Mouse (Mus musculus) forebrain, embryonic 14.5 days (tissue): ENCODE measurements around the gene Tnni1. TPM values are rescaled to one million over a fixed set of nuclear protein-coding genes. Genes with fewer than 3 reads are reported as not detected.

Source experiments
- ATAC-seq: fragments of 200-750 bp; cut with Nextera tagmentation; 2 replicates; pipeline ENCODE4 v1.8.0; 2017; ENCODE audit warnings: mild to moderate bottlenecking, moderate library complexity
- DNase-seq: peaks from one replicate; pipeline ENCODE4 v3.0.0-alpha.2; 2015; ENCODE audit warnings: low spot score
- H3K27ac ChIP-seq: fragments of 300-500 bp; sonication (generic); 2 replicates; pipeline ENCODE4 v1.5.1; 2014; ENCODE audit warnings: low read depth, mild to moderate bottlenecking, control low read depth, low read length, moderate library complexity
- H3K27me3 ChIP-seq: fragments of 300-500 bp; sonication (generic); replicated peaks from 2 replicates; pipeline ENCODE4 v1.6.1; 2014; ENCODE audit warnings: low read length, control low read depth, mixed read lengths; ENCODE audit not compliant: control insufficient read depth, insufficient read depth
- H3K36me3 ChIP-seq: fragments of 300-500 bp; sonication (generic); 2 replicates; pipeline ENCODE4 v1.6.1; 2014; ENCODE audit warnings: low read length, control low read depth; ENCODE audit not compliant: control insufficient read depth, insufficient read depth
- H3K4me1 ChIP-seq: fragments of 300-500 bp; sonication (generic); 2 replicates; pipeline ENCODE4 v1.6.1; 2014; ENCODE audit warnings: antibody characterized with exemption, low read length, control low read depth; ENCODE audit not compliant: control insufficient read depth, insufficient read depth
- H3K4me2 ChIP-seq: fragments of 300-500 bp; sonication (generic); 2 replicates; pipeline ENCODE4 v1.6.1; 2014; ENCODE audit warnings: mild to moderate bottlenecking, control low read depth, low read length
- H3K4me3 ChIP-seq: fragments of 300-500 bp; sonication (generic); 2 replicates; pipeline ENCODE4 v1.5.1; 2014; ENCODE audit warnings: low read depth, low read length, control low read depth
- H3K9ac ChIP-seq: fragments of 300-500 bp; sonication (generic); 2 replicates; pipeline ENCODE4 v1.6.1; 2014; ENCODE audit warnings: mild to moderate bottlenecking, low read length, control low read depth, moderate library complexity
- H3K9me3 ChIP-seq: fragments of 300-500 bp; sonication (generic); replicated peaks from 2 replicates; pipeline ENCODE4 v1.6.1; 2016; ENCODE audit warnings: low read length, control low read depth, mixed read lengths; ENCODE audit not compliant: control insufficient read depth
- WGBS: fragments of 180-500 bp; shearing (Covaris S2); extraction: QIAGEN DNeasy Blood & Tissue Kit; methylation state at CpG from one replicate; pipeline ENCODE4 v1.1.7; 2014; 5-methylcytosine and 5-hydroxymethylcytosine counted together
- polyA plus RNA-seq: library from polyadenylated mRNA; unstranded; fragments of >200 nt; fragmentation: Nextera tagmentation; extraction: Ambion mirVana; gene quantifications from 2 replicates; pipeline ENCODE4 v1.2.1, GENCODE M21; 2014

The Tnni1 gene
- polyA plus RNA-seq, 1 experiment from 2014 or later, result 0.39 TPM

- WGBS, result 90% methylated on average over 6 of the region's 6 CpGs
- H3K9me3 ChIP-seq, result no peaks in the 10 kb centered on the region
- no peaks in the 10 kb centered on the region for H3K27me3 ChIP-seq
Observed at GRCm38 (mm10) chr1:135854591-135855343, 75.5 kb downstream of the Tnni1 start.

DNA sequence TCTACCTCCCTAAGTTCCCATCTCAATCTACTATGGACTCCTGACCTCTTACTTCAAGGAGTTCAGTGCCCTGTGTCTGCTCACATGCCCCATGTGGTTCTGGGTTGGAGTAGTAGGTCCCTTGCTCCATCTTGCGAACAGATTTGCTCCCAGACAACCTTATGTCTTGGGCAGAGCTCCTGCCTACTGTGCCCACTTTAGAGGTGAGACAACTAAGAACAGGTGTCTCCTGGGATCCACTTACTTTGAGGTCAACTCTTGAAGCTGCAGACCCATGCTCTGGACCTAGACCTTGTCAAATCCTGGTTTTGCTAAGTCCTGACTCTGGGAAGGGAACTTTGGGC is 76.1 kb downstream of the Tnni1 start:
- ATAC-seq (no peak), DNase-seq (no peak)
- Histone ChIP-seq H3K9me3 (no peaks in the 10 kb centered on the region), H3K4me2 (no peak overlapping the region), H3K27ac (no peak overlapping the region), H3K4me1 (peaks cover 8% of the 10 kb centered on the region), H3K4me3 (no peak overlapping the region), H3K9ac (no peak overlapping the region), H3K36me3 (no peaks in the 10 kb centered on the region), H3K27me3 (no peaks in the 10 kb centered on the region)
- 88% methylated on average over 1 of the region's 1 CpGs for WGBS

More at GRCm38 (mm10) chr1:135854591-135855343, 75.5 kb downstream of the Tnni1 start:
- Histone ChIP-seq H3K4me1 (peaks cover 8% of the 10 kb centered on the region), H3K27ac (no peak overlapping the region), H3K9ac (no peak overlapping the region), H3K4me2 (no peak overlapping the region), H3K4me3 (no peak overlapping the region), H3K36me3 (no peaks in the 10 kb centered on the region)
- ATAC-seq, result no peak
- DNase-seq, result no peak

DNA sequence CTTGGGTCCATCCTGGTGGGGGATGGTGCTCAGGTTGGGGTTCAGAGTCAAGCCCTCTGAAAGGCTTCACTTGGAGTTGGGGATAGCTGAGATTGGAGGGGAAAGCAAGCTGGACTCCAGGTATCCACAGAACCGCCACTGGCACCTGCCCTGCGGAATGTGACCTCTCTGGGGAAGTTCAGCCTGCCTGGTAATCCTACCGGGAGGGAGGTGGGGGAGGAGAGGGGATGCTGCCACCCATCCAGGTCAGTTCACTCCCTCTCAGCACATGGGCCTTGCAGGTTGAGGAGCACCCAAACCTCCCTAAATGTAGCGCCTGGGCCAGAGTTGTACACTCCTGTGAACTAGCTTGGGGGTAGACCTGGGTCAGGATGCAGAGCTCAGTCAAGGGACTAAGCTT is 76.8 kb downstream of the Tnni1 start:
- Histone ChIP-seq H3K4me2 (no peak overlapping the region), H3K4me1 (peaks cover 8% of the 10 kb centered on the region), H3K9me3 (no peaks in the 10 kb centered on the region), H3K9ac (no peak overlapping the region), H3K27ac (no peak overlapping the region), H3K4me3 (no peak overlapping the region), H3K27me3 (no peaks in the 10 kb centered on the region), H3K36me3 (no peaks in the 10 kb centered on the region)
- ATAC-seq (no peak), DNase-seq (no peak)
- WGBS, result 72% methylated on average over 4 of the region's 4 CpGs

- Histone ChIP-seq H3K36me3 (no peaks in the 10 kb centered on the region), H3K27me3 (no peaks in the 10 kb centered on the region), H3K9ac (no peak overlapping the region), H3K9me3 (no peaks in the 10 kb centered on the region), H3K4me1 (peaks cover 4% of the 10 kb centered on the region), H3K4me3 (no peak overlapping the region), H3K4me2 (no peak overlapping the region), H3K27ac (no peak overlapping the region)
- no peak for DNase-seq
- no peak for ATAC-seq
- WGBS, result 66% methylated on average over 11 of the region's 11 CpGs
Observed at GRCm38 (mm10) chr1:135857137-135857775, 78.0 kb downstream of the Tnni1 start.

DNA sequence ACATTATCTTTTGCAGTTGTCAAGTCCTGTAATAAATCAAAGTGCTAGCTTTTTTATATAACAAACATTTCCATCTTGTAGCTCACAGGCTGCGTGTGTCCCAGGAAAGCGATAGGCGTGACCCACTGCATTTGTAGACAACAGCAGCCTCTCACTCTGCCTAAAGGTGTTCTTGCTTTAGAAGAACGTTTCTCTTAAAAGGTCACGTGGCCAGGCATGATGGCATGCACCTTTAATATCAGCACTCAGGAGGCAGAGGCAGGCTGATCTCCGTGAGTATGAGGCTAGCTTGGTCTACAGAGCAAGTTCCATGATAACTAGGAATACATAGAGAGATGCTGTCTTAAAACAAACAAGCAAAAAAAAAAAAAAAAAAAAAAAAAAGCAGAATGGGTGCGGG is 79.3 kb downstream of the Tnni1 start:
- H3K9me3 ChIP-seq, result no peaks in the 10 kb centered on the region
- DNase-seq (no peak), ATAC-seq (no peak)
- no peak overlapping the region for H3K9ac ChIP-seq
- no peaks in the 10 kb centered on the region for H3K27me3 ChIP-seq
- H3K4me2 ChIP-seq, result no peak overlapping the region
- H3K36me3 ChIP-seq, result no peaks in the 10 kb centered on the region
- H3K27ac ChIP-seq, result no peak overlapping the region
- no peaks in the 10 kb centered on the region for H3K4me1 ChIP-seq
- 91% methylated on average over 7 of the region's 7 CpGs for WGBS
- no peak overlapping the region for H3K4me3 ChIP-seq

Other genes with a start within 250 kb of the Tnni1 start
- gene Nav1, start 172.1 kb upstream of the Tnni1 start, polyA plus RNA-seq, result 26.1 and 38.3 TPM in 2 replicates
- gene Csrp1, start 59.4 kb upstream of the Tnni1 start, polyA plus RNA-seq, result 22.3 and 24.9 TPM in 2 replicates
- 16.4 and 17.4 TPM in 2 replicates for gene Phlda3, start 13.3 kb upstream of the Tnni1 start, polyA plus RNA-seq
- gene Lad1, start 39.2 kb downstream of the Tnni1 start, polyA plus RNA-seq, result 0.19 and 0.24 TPM in 2 replicates
- gene Tnnt2, start 56.9 kb downstream of the Tnni1 start, polyA plus RNA-seq, result 0.37 and 0.62 TPM in 2 replicates
- not detected in 2 replicates for gene Pkp1, start 139.8 kb downstream of the Tnni1 start, polyA plus RNA-seq
- not detected in 2 replicates for gene Igfn1, start 226.9 kb downstream of the Tnni1 start, polyA plus RNA-seq
- gene Tmem9, start 228.7 kb downstream of the Tnni1 start, polyA plus RNA-seq, result 129 and 143 TPM in 2 replicates